Mouse (Mus musculus) neural tube, embryonic 12.5 days (tissue): Measurements from ENCODE around the gene Fam178b. TPM values are rescaled to one million over a fixed set of nuclear protein-coding genes. Genes with fewer than 3 reads are reported as not detected.

ENCODE experiments used
- ATAC-seq: fragments of 200-750 bp; cut with Nextera tagmentation; 2 replicates; pipeline ENCODE4 v1.8.0; 2017; ENCODE audit warnings: low read depth, mild to moderate bottlenecking, moderate TSS enrichment, moderate library complexity; ENCODE audit not compliant: low FRiP score
- H3K27ac ChIP-seq: fragments of 300-500 bp; sonication (generic); 2 replicates; pipeline ENCODE4 v1.5.1; 2016
- H3K27me3 ChIP-seq: fragments of 300-500 bp; sonication (generic); replicated peaks from 2 replicates; pipeline ENCODE4 v1.6.1; 2016; ENCODE audit warnings: mild to moderate bottlenecking
- H3K36me3 ChIP-seq: fragments of 300-500 bp; sonication (generic); 2 replicates; pipeline ENCODE4 v1.6.1; 2016; ENCODE audit warnings: mild to moderate bottlenecking
- H3K4me1 ChIP-seq: fragments of 300-500 bp; sonication (generic); 2 replicates; pipeline ENCODE4 v1.6.1; 2016
- H3K4me2 ChIP-seq: fragments of 300-500 bp; sonication (generic); replicated peaks from 2 replicates; pipeline ENCODE4 v1.6.1; 2016; ENCODE audit warnings: mild to moderate bottlenecking
- H3K4me3 ChIP-seq: fragments of 300-500 bp; sonication (generic); 2 replicates; pipeline ENCODE4 v1.5.1; 2016
- H3K9ac ChIP-seq: fragments of 300-500 bp; sonication (generic); 2 replicates; pipeline ENCODE4 v1.6.1; 2016; ENCODE audit warnings: mild to moderate bottlenecking
- H3K9me3 ChIP-seq: fragments of 300-500 bp; sonication (generic); 2 replicates; pipeline ENCODE4 v1.6.1; 2016; ENCODE audit warnings: mild to moderate bottlenecking
- WGBS: fragments of 180-500 bp; shearing (Covaris S2); methylation state at CpG from one replicate; pipeline ENCODE4 v1.1.7; 2016; 5-methylcytosine and 5-hydroxymethylcytosine counted together
- polyA plus RNA-seq: library from polyadenylated mRNA; unstranded; fragments of >200 nt; fragmentation: Nextera tagmentation; extraction: Ambion mirVana; gene quantifications from 2 replicates; pipeline ENCODE4 v1.2.1, GENCODE M21; 2016

Fam178b gene
- polyA plus RNA-seq, 1 experiment from 2014 or later = 0.48 TPM

GRCm38 (mm10) chr1:36665934-36666333, 17.0 kb downstream of the Fam178b start:
- no peak overlapping the region for H3K27ac ChIP-seq
- H3K9me3 ChIP-seq = no peaks in the 10 kb centered on the region
- H3K27me3 ChIP-seq = no peaks in the 10 kb centered on the region
- H3K4me2 ChIP-seq = no peak overlapping the region
- no peaks in the 10 kb centered on the region for H3K4me1 ChIP-seq
- H3K36me3 ChIP-seq = no peaks in the 10 kb centered on the region
- no peak overlapping the region for H3K9ac ChIP-seq
- H3K4me3 ChIP-seq = no peak overlapping the region
- WGBS = 56% methylated on average over 4 of the region's 4 CpGs
- ATAC-seq = no peak

- Histone ChIP-seq H3K27ac (no peak overlapping the region), H3K27me3 (no peaks in the 10 kb centered on the region), H3K36me3 (no peaks in the 10 kb centered on the region), H3K4me1 (no peaks in the 10 kb centered on the region), H3K9me3 (no peaks in the 10 kb centered on the region), H3K4me3 (no peak overlapping the region), H3K9ac (no peak overlapping the region), H3K4me2 (no peak overlapping the region)
- ATAC-seq = no peak
- 62% methylated on average over 11 of the region's 11 CpGs for WGBS
These were observed 17.7 kb downstream of the Fam178b start for GRCm38 (mm10) chr1:36665165-36665723.

- Histone ChIP-seq H3K4me1 (no peaks in the 10 kb centered on the region), H3K9ac (no peak overlapping the region), H3K36me3 (no peaks in the 10 kb centered on the region), H3K4me3 (no peak overlapping the region), H3K4me2 (no peak overlapping the region), H3K27ac (no peak overlapping the region), H3K27me3 (no peaks in the 10 kb centered on the region), H3K9me3 (no peaks in the 10 kb centered on the region)
- 79% methylated on average over 4 of the region's 4 CpGs for whole genome bisulfite sequencing
- no peak for ATAC-seq
These were observed 18.5 kb downstream of the Fam178b start for GRCm38 (mm10) chr1:36664457-36664856.

DNA sequence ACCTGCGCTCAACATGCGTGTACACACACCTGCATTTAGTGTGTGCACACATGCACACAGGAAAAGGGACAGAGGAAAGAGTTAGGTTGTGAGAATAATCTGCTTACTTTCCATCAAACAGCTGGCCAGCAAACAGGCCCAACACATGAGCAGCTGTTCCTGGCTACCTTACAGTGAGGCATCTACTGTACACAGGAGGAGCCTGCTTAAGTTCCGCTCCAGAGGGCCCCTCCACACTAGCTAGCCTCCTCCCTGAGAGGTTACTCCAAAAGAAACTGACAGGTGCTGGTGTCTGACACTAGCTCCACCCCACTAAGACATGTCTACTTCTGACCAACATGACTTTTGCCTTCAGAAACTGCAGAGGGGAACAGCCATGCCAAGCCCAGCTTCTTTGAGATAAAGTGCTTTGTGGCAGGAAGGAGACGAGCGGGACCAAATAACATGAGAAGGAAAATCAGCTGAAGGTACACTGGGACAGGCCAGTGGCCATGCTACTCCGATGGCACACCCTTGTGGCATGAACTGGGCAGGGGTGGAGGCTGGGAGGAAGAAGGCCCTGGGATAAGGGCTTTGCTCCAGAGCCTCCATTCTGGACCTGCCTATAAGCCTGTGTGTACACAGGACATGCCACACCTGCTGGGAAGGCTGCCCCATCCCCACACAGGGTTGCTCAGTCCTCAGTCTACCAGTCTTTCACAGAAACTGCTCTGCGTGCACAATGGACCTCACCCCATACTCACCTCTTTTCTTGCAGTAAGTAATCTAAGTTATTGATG, 24.2 kb downstream of the Fam178b start:
- ATAC-seq = no peak
- H3K9ac ChIP-seq = no peak overlapping the region
- H3K36me3 ChIP-seq = no peaks in the 10 kb centered on the region
- H3K9me3 ChIP-seq = no peaks in the 10 kb centered on the region
- H3K27me3 ChIP-seq = no peaks in the 10 kb centered on the region
- no peak overlapping the region for H3K4me3 ChIP-seq
- no peak overlapping the region for H3K27ac ChIP-seq
- 86% methylated on average over 7 of the region's 7 CpGs for WGBS
- H3K4me2 ChIP-seq = no peak overlapping the region
- no peaks in the 10 kb centered on the region for H3K4me1 ChIP-seq

GRCm38 (mm10) chr1:36657658-36658415, 25.1 kb downstream of the Fam178b start:
- Histone ChIP-seq H3K4me3 (no peak overlapping the region), H3K27ac (no peak overlapping the region), H3K27me3 (no peaks in the 10 kb centered on the region), H3K4me2 (no peak overlapping the region), H3K9ac (no peak overlapping the region), H3K36me3 (no peaks in the 10 kb centered on the region), H3K9me3 (no peaks in the 10 kb centered on the region), H3K4me1 (no peaks in the 10 kb centered on the region)
- no peak for ATAC-seq
- WGBS = 88% methylated on average over 4 of the region's 4 CpGs

- Histone ChIP-seq H3K4me1 (no peaks in the 10 kb centered on the region), H3K27ac (no peak overlapping the region), H3K9ac (no peak overlapping the region), H3K36me3 (no peaks in the 10 kb centered on the region), H3K4me2 (no peak overlapping the region), H3K9me3 (no peaks in the 10 kb centered on the region), H3K4me3 (no peak overlapping the region), H3K27me3 (no peaks in the 10 kb centered on the region)
- ATAC-seq = no peak
- WGBS = 97% methylated on average over 3 of the region's 3 CpGs
These were observed 26.8 kb downstream of the Fam178b start for GRCm38 (mm10) chr1:36656233-36656632.

DNA sequence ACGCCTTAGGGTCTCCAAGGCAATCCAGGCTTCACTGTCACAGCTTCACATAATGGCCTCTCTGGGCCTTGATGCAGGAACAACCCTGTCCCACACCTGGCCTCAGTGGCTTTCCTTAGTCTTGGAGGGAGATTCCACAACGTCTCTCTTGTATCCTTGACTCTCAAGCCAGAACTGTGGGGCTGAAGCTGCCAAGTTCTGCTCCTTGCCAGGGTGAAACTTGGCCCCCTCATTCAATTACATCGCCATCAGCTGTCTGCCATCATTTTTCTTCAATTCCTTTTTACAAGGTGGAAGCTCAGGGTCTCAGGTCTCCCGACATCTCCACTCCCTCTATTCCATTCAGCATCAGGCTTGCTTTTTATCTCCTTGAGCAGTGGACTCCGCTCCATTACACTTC, 27.9 kb downstream of the Fam178b start:
- no peak overlapping the region for H3K4me3 ChIP-seq
- 90% methylated on average over 5 of the region's 5 CpGs for WGBS
- no peak overlapping the region for H3K4me2 ChIP-seq
- H3K36me3 ChIP-seq = no peaks in the 10 kb centered on the region
- H3K27me3 ChIP-seq = no peaks in the 10 kb centered on the region
- H3K9me3 ChIP-seq = no peaks in the 10 kb centered on the region
- H3K9ac ChIP-seq = no peak overlapping the region
- H3K27ac ChIP-seq = no peak overlapping the region
- no peak for ATAC-seq
- H3K4me1 ChIP-seq = no peaks in the 10 kb centered on the region

GRCm38 (mm10) chr1:36647631-36648030, 35.4 kb downstream of the Fam178b start:
- Histone ChIP-seq H3K4me3 (no peak overlapping the region), H3K36me3 (no peaks in the 10 kb centered on the region), H3K9me3 (no peaks in the 10 kb centered on the region), H3K4me2 (no peak overlapping the region), H3K9ac (no peak overlapping the region), H3K27ac (no peak overlapping the region), H3K27me3 (no peaks in the 10 kb centered on the region), H3K4me1 (no peaks in the 10 kb centered on the region; the same call in 1 of the 2 replicates)
- 64% methylated on average over 5 of the region's 5 CpGs for WGBS
- no peak for ATAC-seq

- Histone ChIP-seq H3K27me3 (no peaks in the 10 kb centered on the region), H3K4me2 (no peak overlapping the region), H3K4me1 (no peaks in the 10 kb centered on the region; the same call in 1 of the 2 replicates), H3K4me3 (no peak overlapping the region), H3K9ac (no peak overlapping the region), H3K27ac (no peak overlapping the region), H3K36me3 (no peaks in the 10 kb centered on the region), H3K9me3 (no peaks in the 10 kb centered on the region)
- no peak for ATAC-seq
- WGBS = 76% methylated on average over 3 of the region's 3 CpGs
These were observed 36.7 kb downstream of the Fam178b start for GRCm38 (mm10) chr1:36646285-36646684.

DNA sequence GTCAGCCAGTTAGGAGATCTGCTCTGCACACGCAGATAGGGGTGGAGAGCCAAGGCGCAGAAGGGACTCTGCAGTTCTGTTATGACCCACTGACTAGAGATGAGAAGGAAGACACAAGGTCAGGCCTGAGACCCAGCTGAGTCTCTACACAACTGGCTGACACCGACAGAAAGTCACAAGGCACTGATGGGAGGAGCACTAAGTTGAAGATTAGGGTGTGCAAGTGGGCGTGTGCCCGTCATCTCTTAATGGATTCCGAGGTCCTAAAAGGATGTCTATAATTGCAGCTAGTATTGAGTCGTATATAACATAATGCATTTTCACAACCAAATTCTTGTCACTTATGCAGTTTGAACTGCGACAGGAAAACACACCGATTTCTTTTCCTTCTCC, 38.4 kb downstream of the Fam178b start:
- Histone ChIP-seq H3K4me1 (no peaks in the 10 kb centered on the region; the same call in 1 of the 2 replicates), H3K9ac (no peak overlapping the region), H3K27me3 (no peaks in the 10 kb centered on the region), H3K36me3 (no peaks in the 10 kb centered on the region), H3K27ac (no peak overlapping the region), H3K4me2 (no peak overlapping the region), H3K4me3 (no peak overlapping the region), H3K9me3 (no peaks in the 10 kb centered on the region)
- no peak for ATAC-seq
- WGBS = 90% methylated on average over 9 of the region's 9 CpGs

DNA sequence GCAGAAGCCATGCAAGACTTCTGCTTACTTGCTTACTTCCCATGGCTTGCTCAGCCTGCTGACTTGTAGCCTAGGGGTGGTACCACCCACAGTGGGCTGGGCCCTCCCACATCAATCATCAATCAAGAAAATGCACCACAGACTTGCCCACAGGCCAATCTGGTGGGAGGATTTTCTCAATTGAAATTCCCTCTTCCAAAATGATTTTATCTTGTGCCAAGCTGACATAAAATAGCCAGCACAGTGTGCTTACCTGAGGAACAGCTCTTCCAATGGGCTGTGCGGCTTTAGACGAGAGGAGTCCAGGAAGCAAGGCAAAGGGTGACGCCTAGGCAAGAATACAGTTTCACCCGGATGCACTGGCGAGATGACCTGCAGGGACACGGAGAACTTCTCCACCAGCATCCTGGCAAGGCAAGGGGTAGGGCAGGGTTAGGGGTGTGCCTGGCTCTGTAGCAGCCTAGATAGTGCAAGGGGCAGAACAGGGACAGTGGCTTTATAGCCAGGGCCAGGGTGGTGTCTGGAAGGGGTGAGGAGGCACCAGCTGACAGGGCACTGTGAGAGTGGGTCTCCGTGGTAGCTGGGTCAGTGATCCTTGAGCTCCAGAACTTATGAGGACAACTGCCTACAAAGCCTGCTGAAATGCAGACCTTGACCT, 38.9 kb downstream of the Fam178b start:
- Histone ChIP-seq H3K4me3 (no peak overlapping the region), H3K27me3 (no peaks in the 10 kb centered on the region), H3K9ac (no peak overlapping the region), H3K27ac (no peak overlapping the region), H3K4me1 (no peaks in the 10 kb centered on the region; the same call in 1 of the 2 replicates), H3K4me2 (no peak overlapping the region), H3K36me3 (no peaks in the 10 kb centered on the region), H3K9me3 (no peaks in the 10 kb centered on the region)
- no peak for ATAC-seq
- WGBS = 90% methylated on average over 7 of the region's 7 CpGs

DNA sequence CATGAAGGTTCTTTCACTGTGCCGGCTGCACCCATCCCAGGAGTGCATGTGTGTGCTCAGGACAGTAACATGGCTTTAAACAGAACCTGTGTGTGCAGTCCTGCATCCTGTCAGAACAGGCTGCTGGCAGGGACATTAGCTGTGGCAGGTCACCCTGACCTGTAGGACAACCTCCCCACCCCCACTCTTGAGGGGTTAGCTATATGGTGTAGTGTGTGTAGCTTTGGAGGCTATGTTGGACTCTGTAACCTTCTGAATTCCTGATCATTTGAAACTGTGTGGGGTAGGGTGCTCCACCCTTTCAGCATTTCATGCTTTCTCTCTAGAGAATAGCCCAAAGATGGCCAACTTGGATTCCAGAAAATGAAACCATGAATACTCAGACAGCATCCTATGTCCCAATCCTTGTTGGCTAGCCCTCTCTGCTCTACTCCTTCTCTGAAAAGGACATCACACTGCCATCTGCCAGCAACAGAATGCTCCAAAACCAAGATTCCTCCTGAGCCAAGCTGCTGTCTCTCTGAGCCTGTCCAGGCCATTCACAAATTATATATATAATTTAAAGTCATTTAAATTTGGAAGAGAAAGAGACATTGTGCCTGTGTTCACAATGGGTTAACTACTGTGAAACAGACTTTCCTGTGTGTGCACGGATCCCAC, 47.0 kb downstream of the Fam178b start:
- Histone ChIP-seq H3K4me2 (no peak overlapping the region), H3K36me3 (no peaks in the 10 kb centered on the region), H3K27me3 (no peaks in the 10 kb centered on the region), H3K9me3 (no peaks in the 10 kb centered on the region), H3K9ac (no peak overlapping the region), H3K27ac (no peak overlapping the region), H3K4me1 (0 out of 2 replicates have a peak, but pooled peaks cover 3% of the 10 kb centered on the region), H3K4me3 (no peak overlapping the region)
- no peak for ATAC-seq
- WGBS = 85% methylated on average over 2 of the region's 2 CpGs
